Mouse (Mus musculus): ENCODE measurements around the gene Mars2.

- TF ChIP-seq POLR2A (IDR thresholded peaks at IDR 0.05; ENCODE audit: borderline replicate concordance, low read depth, low read length) (no peak), CTCF (IDR thresholded peaks at IDR 0.05; ENCODE audit: low read depth, low read length) (no peak)
Measured at GRCm38 (mm10) chr1:55246374-55246773, 9.4 kb downstream of the Mars2 start.
